Mouse (Mus musculus): Measurements from ENCODE around the gene Blm.

DNA sequence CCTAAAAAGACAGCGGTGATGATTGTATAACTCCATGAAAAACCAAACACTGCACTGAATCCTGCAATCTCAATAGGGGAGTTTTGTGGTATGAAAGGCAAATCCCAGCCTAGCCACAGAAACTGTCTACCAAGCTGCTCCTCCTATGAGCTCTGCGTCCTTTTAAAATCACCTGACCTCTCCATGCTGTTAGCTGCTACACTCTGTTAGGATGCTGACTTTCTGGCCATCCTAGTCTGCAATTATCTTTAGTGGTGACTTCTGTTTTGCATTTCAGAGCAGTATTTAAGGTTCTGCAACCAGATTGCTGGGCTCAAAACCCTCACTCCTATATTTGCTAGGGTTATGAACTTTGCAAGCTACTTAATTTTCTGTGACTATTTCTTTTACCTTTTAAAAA is 44.6 kb downstream of the Blm start:
- TF ChIP-seq CTCF (IDR thresholded peaks at IDR 0.05; ENCODE audit: extremely low read depth, insufficient read depth, low read length) (no peak), POLR2A (IDR thresholded peaks at IDR 0.05; ENCODE audit: extremely low read depth, insufficient read depth, low read length) (no peak)
